Mouse (Mus musculus): Measurements from ENCODE around the gene Lrig1.

DNA sequence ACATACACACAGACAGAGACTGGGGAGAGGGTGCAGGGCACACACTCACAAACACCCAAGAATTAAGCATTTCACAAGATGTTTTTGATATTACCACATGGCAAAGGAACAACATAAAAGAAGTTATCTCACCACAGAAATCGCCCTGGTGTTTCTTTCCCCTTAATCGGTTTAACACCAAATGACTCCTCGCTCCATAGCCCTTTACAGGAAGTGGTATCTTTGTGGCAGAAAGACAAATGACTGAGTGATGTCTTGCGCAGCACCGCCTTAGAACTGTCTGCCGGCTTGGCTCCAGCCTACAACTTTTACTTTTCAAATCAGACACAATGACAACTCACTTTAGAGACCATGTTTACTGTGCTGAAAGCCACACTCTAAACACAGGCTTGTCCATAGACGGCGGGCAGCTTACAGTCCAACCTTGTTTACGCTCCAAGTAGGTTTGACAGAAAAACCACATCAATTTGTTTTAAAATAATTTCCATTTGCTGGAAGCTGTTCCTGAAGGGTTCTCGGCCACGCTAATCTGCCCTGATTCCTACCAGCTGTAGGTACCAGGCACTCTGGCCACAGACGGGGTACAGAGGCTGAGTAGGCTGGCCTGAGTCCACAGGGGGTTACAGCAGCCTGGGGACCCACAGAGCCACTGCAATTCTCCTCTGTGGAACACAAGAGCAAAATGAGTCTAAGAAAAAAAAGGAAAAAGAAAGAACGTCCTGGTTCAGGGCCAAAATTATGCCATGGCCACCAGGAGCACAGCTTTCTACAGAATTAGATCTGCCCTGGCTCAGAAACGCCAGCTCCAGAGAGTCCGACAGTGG is 18.3 kb downstream of the Lrig1 start:
- no peak for TF ChIP-seq CTCF (IDR thresholded peaks at IDR 0.05; ENCODE audit: extremely low read depth, insufficient read depth, insufficient read length, insufficient replicate concordance)
- TF ChIP-seq POLR2A (IDR thresholded peaks at IDR 0.05; ENCODE audit: low read depth, low read length): no peak

All from spleen, adult 2 months (tissue).